Mouse (Mus musculus): ENCODE measurements around the gene Olfr1215. TPM values are rescaled to one million over a fixed set of nuclear protein-coding genes. Genes with fewer than 3 reads are reported as not detected.

Olfr1215 gene
- not detected for total RNA-seq (2023)

GRCm38 (mm10) chr2:89006873-89007272 is at the start of gene Olfr1215:
Gene Olfr1215, minus strand, starts transcription at chr2:89006973.

GRCm38 (mm10) chr2:89031965-89032364 is 25.2 kb upstream of the Olfr1215 start, which contains the start of gene Olfr1217:
Gene Olfr1217, minus strand, starts transcription at chr2:89032065.

GRCm38 (mm10) chr2:89018240-89018639 is 11.5 kb upstream of the Olfr1215 start, which contains the start of gene Olfr1216:
Gene Olfr1216, minus strand, starts transcription at chr2:89018340.

GRCm38 (mm10) chr2:88992553-88992952 is 14.2 kb downstream of the Olfr1215 start, which contains the start of gene Olfr1214:
Gene Olfr1214, minus strand, starts transcription at chr2:88992653.

GRCm38 (mm10) chr2:88980181-88980580 is 26.6 kb downstream of the Olfr1215 start, which contains the start of gene Gm13762:
Gene Gm13762, minus strand, starts transcription at chr2:88980281.

GRCm38 (mm10) chr2:88953669-88954068 is 53.1 kb downstream of the Olfr1215 start, which contains the start of gene Olfr1212:
Gene Olfr1212, plus strand, starts transcription at chr2:88953969.

Other genes starting within 250 kb of the Olfr1215 start
- not detected for gene Olfr1199, start 246.5 kb downstream of the Olfr1215 start, total RNA-seq (2023)
- gene Olfr1200, start 236.5 kb downstream of the Olfr1215 start, total RNA-seq (2023) = not detected
- gene Olfr1201, start 213.9 kb downstream of the Olfr1215 start, total RNA-seq (2023) = not detected
- gene Olfr1202, start 192.5 kb downstream of the Olfr1215 start, total RNA-seq (2023) = not detected
- gene Olfr1205, start 177.2 kb downstream of the Olfr1215 start, total RNA-seq (2023) = not detected
- gene Olfr1204, start 157.7 kb downstream of the Olfr1215 start, total RNA-seq (2023) = not detected
- gene Olfr1206, start 143.7 kb downstream of the Olfr1215 start, total RNA-seq (2023) = not detected
- not detected for gene Olfr1208, start 104.7 kb downstream of the Olfr1215 start, total RNA-seq (2023)
- not detected for gene Olfr1209, start 91.8 kb downstream of the Olfr1215 start, total RNA-seq (2023)
- not detected for gene Olfr1211, start 68.9 kb downstream of the Olfr1215 start, total RNA-seq (2023)
- gene Olfr1212, start 53.0 kb downstream of the Olfr1215 start, total RNA-seq (2023) = not detected
- not detected for gene Gm13762, start 26.7 kb downstream of the Olfr1215 start, total RNA-seq (2023)
- not detected for gene Olfr1214, start 14.3 kb downstream of the Olfr1215 start, total RNA-seq (2023)
- gene Olfr1216, start 11.4 kb upstream of the Olfr1215 start, total RNA-seq (2023) = not detected
- gene Olfr1217, start 25.1 kb upstream of the Olfr1215 start, total RNA-seq (2023) = not detected
- gene Olfr1218, start 54.2 kb upstream of the Olfr1215 start, total RNA-seq (2023) = not detected
- gene Olfr1219, start 76.5 kb upstream of the Olfr1215 start, total RNA-seq (2023) = not detected
- gene Olfr1220, start 99.9 kb upstream of the Olfr1215 start, total RNA-seq (2023) = not detected
- not detected for gene Olfr1221, start 110.3 kb upstream of the Olfr1215 start, total RNA-seq (2023)
- not detected for gene Olfr1222, start 126.1 kb upstream of the Olfr1215 start, total RNA-seq (2023)
- gene Olfr1223, start 144.6 kb upstream of the Olfr1215 start, total RNA-seq (2023) = not detected
- gene Olfr1224-ps1, start 157.1 kb upstream of the Olfr1215 start, total RNA-seq (2023) = not detected
- gene Olfr1225, start 167.7 kb upstream of the Olfr1215 start, total RNA-seq (2023) = not detected
- gene Olfr1226, start 193.1 kb upstream of the Olfr1215 start, total RNA-seq (2023) = not detected
- gene Olfr1228, start 247.1 kb upstream of the Olfr1215 start, total RNA-seq (2023) = not detected

All from neutrophil, adult 59 days (primary cell).